11 mouse cellular contexts compared by ENCODE assay signal in the genomic region with DNA sequence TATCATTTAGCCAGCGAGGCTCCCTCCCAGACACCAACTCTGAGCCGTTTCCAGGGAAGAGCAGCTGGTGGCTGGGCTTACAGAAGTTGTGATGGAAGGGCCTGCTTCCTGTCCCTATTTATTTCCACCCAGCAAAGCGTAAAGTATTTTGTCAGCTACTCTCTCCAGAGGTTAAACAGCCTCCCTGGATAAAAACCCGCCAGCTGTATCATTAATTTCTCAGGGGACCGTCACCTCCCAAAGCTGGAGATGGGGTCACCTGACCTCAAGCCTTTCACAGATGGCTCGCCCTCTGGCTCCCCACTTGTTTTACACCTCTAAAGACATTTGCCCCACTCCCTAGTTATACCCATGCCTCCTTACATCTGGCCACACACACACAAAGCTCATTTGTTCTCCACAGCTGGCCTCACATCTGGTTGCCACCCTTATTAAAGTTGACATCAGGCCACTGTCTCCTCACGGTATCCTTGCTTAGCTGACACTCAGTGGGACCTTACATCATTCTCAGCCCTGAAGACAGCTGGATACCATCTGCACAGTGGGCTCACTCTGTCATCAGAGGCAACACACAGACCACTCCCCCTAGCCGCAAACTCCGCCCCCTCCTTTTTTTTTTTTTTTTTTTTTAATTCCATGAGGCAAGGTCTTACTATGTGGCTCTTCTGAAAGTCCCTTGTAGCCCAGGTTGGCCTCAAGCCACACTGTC. TPM values are rescaled to one million over a fixed set of nuclear protein-coding genes. Genes with fewer than 3 reads are reported as not detected.
DNase-seq lines count a peak whose midpoint lies in the region; ATAC-seq and TF ChIP-seq lines count a peak whose summit lies in the region.
"Had no signal": no experiment of that assay in that cellular context is flagged by ENCODE, and none has a peak within 500 bp of the region (broad histone marks: within the 10 kb centered on the region; RNA-seq: fewer than 3 reads in every experiment).

No protein-coding gene starts in this region.

- peak; percentile 81 for DNase-seq in kidney, postnatal 0 days (ENCODE audit: low spot score)
- DNase-seq in kidney, adult 9 months, result no peak
- DNase-seq in R1 (ENCODE audit: low read depth, low spot score), result peak; percentile 25
- no peak for DNase-seq in right cerebral cortex, postnatal 25 days
- no peak for DNase-seq in right cerebral cortex, postnatal 4 days
- DNase-seq: kidney, postnatal 10 days; right cerebral cortex, adult 18-20 months had no signal

- TF ChIP-seq CTCF in kidney, postnatal 0 days (IDR thresholded peaks at IDR 0.05; ENCODE audit: low read depth), result no peak

- H3K9ac ChIP-seq in kidney, postnatal 0 days (ENCODE audit: low read depth, low read length), result no peak overlapping the region
- H3K9ac ChIP-seq in embryonic facial prominence, embryonic 15.5 days, result no peak overlapping the region
- H3K9ac ChIP-seq: embryonic facial prominence, embryonic 12.5 days; midbrain, embryonic 12.5 days had no signal

- H3K36me3 ChIP-seq in kidney, postnatal 0 days (ENCODE audit: insufficient read depth, low read length), result no peaks in the 10 kb centered on the region
- H3K36me3 ChIP-seq in embryonic facial prominence, embryonic 15.5 days, result no peaks in the 10 kb centered on the region
- no peaks in the 10 kb centered on the region for H3K36me3 ChIP-seq in myocyte (ENCODE audit: control insufficient read depth, insufficient read depth)
- H3K36me3 ChIP-seq: embryonic facial prominence, embryonic 12.5 days; midbrain, embryonic 12.5 days had no signal

- H3K27me3 ChIP-seq in kidney, postnatal 0 days (ENCODE audit: insufficient read depth, low read length), result no peaks in the 10 kb centered on the region
- no peaks in the 10 kb centered on the region for H3K27me3 ChIP-seq in embryonic facial prominence, embryonic 15.5 days
- H3K27me3 ChIP-seq in myocyte (ENCODE audit: control insufficient read depth, insufficient read depth, insufficient read length), result peaks cover 4% of the 10 kb centered on the region
- H3K27me3 ChIP-seq: embryonic facial prominence, embryonic 12.5 days had no signal

- H3K9me3 ChIP-seq in kidney, postnatal 0 days (replicated peaks; ENCODE audit: low read length), result no peaks in the 10 kb centered on the region
- H3K9me3 ChIP-seq in embryonic facial prominence, embryonic 15.5 days (replicated peaks), result no peaks in the 10 kb centered on the region
- H3K9me3 ChIP-seq: embryonic facial prominence, embryonic 12.5 days; midbrain, embryonic 12.5 days had no signal

- ATAC-seq in kidney, postnatal 0 days (replicated peaks; ENCODE audit: low FRiP score, low read depth), result peak; percentile 79
- peak; percentile 58 for ATAC-seq in embryonic facial prominence, embryonic 15.5 days (ENCODE audit: insufficient number of reproducible peaks, low FRiP score, low TSS enrichment, low read depth)

- WGBS in kidney, postnatal 0 days, result 33% methylated on average over 9 of the region's 9 CpGs
- 32% methylated on average over 9 of the region's 9 CpGs for WGBS in embryonic facial prominence, embryonic 15.5 days

- TF ChIP-seq POLR2A in myocyte (IDR thresholded peaks at IDR 0.05; ENCODE audit: insufficient read length, low read depth), result no peak

- no peaks in the 10 kb centered on the region for H3K79me2 ChIP-seq in myocyte (ENCODE audit: control insufficient read depth, insufficient read depth)

- H3K4me1 ChIP-seq in kidney, postnatal 0 days (replicated peaks; ENCODE audit: insufficient read depth, low read length), result peaks cover 10% of the 10 kb centered on the region; the same call in 1 of the 2 replicates
- peaks cover 24% of the 10 kb centered on the region; the same call in 1 of the 2 replicates for H3K4me1 ChIP-seq in embryonic facial prominence, embryonic 15.5 days
- H3K4me1 ChIP-seq: embryonic facial prominence, embryonic 12.5 days had no signal

- no peak overlapping the region for H3K4me2 ChIP-seq in kidney, postnatal 0 days (ENCODE audit: low read length)
- H3K4me2 ChIP-seq in embryonic facial prominence, embryonic 15.5 days (replicated peaks), result no peak overlapping the region
- H3K4me2 ChIP-seq in myocyte (ENCODE audit: low read depth), result peak overlapping the region; percentile 21
- H3K4me2 ChIP-seq: embryonic facial prominence, embryonic 12.5 days; midbrain, embryonic 12.5 days had no signal

- H3ac ChIP-seq in myocyte (ENCODE audit: control insufficient read depth, insufficient read length), result no peak overlapping the region

- H3K4me3 ChIP-seq in kidney, postnatal 0 days (replicated peaks; ENCODE audit: low read depth, low read length), result no peak overlapping the region
- H3K4me3 ChIP-seq in embryonic facial prominence, embryonic 15.5 days (replicated peaks), result no peak overlapping the region
- H3K4me3 ChIP-seq in myocyte, result no peak overlapping the region
- H3K4me3 ChIP-seq: embryonic facial prominence, embryonic 12.5 days; midbrain, embryonic 12.5 days had no signal

- H3K27ac ChIP-seq in kidney, postnatal 0 days, result peak overlapping the region; percentile 40
- 0 out of 2 replicates have a peak overlapping the region, but pooled peaks have one; percentile 9 for H3K27ac ChIP-seq in embryonic facial prominence, embryonic 15.5 days (replicated peaks)
- H3K27ac ChIP-seq: embryonic facial prominence, embryonic 12.5 days; midbrain, embryonic 12.5 days had no signal

TF ChIP-seq in myocyte, 11 proteins besides CTCF, POLR2A, EP300 and RAD21:
- TF ChIP-seq USF1 (IDR thresholded peaks at IDR 0.05; ENCODE audit: low read depth) (no peak), CEBPB (IDR thresholded peaks at IDR 0.05; ENCODE audit: insufficient read depth, poor library complexity, severe bottlenecking) (no peak), MYOD1 (IDR thresholded peaks at IDR 0.05; ENCODE audit: control insufficient read depth in 1 of 3, insufficient read length in 2 of 3, low read depth in 2 of 3) (peak in 1 of 3 experiments; percentile 56), TCF3 (IDR thresholded peaks at IDR 0.05; ENCODE audit: insufficient read length, low read depth) (no peak), MYOG (IDR thresholded peaks at IDR 0.05; ENCODE audit: control insufficient read depth in 1 of 3, insufficient read depth in 1 of 3, insufficient read length in 2 of 3, low read depth in 2 of 3) (peak in 1 of 3 experiments; percentile 35)
TF ChIP-seq in myocyte: peak in this region for 2.

RNA-seq across cellular contexts. Expression of a gene that starts 4.8 kb away (rescaled TPM):
- 3.2 and 3.5 TPM in 2 replicates for polyA plus RNA-seq in kidney, postnatal 0 days (2015; fragmentation: Nextera tagmentation; extraction: Ambion mirVana)
- polyA plus RNA-seq in embryonic facial prominence, embryonic 15.5 days (2015; fragmentation: Nextera tagmentation; extraction: Ambion mirVana), result 4.0 and 5.8 TPM in 2 replicates
- 0.02 TPM for polyA plus RNA-seq in myocyte (2012; fragmentation: generic; extraction: Trizol)

RNA-seq across cellular contexts. Expression of a gene that starts 22.7 kb away (rescaled TPM):
- 4.0 and 5.6 TPM in 2 replicates for polyA plus RNA-seq in kidney, postnatal 0 days (2015; fragmentation: Nextera tagmentation; extraction: Ambion mirVana)
- polyA plus RNA-seq in embryonic facial prominence, embryonic 15.5 days (2015; fragmentation: Nextera tagmentation; extraction: Ambion mirVana), result 4.3 and 5.4 TPM in 2 replicates
- 3.7 TPM for polyA plus RNA-seq in myocyte (2012; fragmentation: generic; extraction: Trizol)

RNA-seq across cellular contexts. Expression of a gene that starts 26.6 kb away (rescaled TPM):
- polyA plus RNA-seq in kidney, postnatal 0 days (2015; fragmentation: Nextera tagmentation; extraction: Ambion mirVana), result 34.7 and 37.5 TPM in 2 replicates
- polyA plus RNA-seq in embryonic facial prominence, embryonic 15.5 days (2015; fragmentation: Nextera tagmentation; extraction: Ambion mirVana), result 11.7 and 11.8 TPM in 2 replicates
- polyA plus RNA-seq in myocyte (2012; fragmentation: generic; extraction: Trizol), result 0.05 TPM

RNA-seq across cellular contexts. Expression of a gene that starts 38.5 kb away (rescaled TPM):
- 0.41 and 0.50 TPM in 2 replicates for polyA plus RNA-seq in kidney, postnatal 0 days (2015; fragmentation: Nextera tagmentation; extraction: Ambion mirVana)
- polyA plus RNA-seq in embryonic facial prominence, embryonic 15.5 days (2015; fragmentation: Nextera tagmentation; extraction: Ambion mirVana), result 7.5 and 12.0 TPM in 2 replicates
- polyA plus RNA-seq in myocyte (2012; fragmentation: generic; extraction: Trizol), result 0.10 TPM

RNA-seq across cellular contexts. Expression of a gene that starts 40.3 kb away (rescaled TPM):
- polyA plus RNA-seq in kidney, postnatal 0 days (2015; fragmentation: Nextera tagmentation; extraction: Ambion mirVana), result 0.40 TPM in 1 of 2 replicates, not detected in the other
- polyA plus RNA-seq in embryonic facial prominence, embryonic 15.5 days (2015; fragmentation: Nextera tagmentation; extraction: Ambion mirVana), result 0.16 and 1.2 TPM in 2 replicates
- not detected for polyA plus RNA-seq in myocyte (2012; fragmentation: generic; extraction: Trizol)

Comparison
In these comparisons a context has a peak if more than half of its experiments do, and no peak if none do; other contexts are left out.
1. DNase-seq: peak in kidney, postnatal 0 days (single experiment) and R1 (single experiment); none in kidney, adult 9 months (single experiment), right cerebral cortex, postnatal 25 days (single experiment) and right cerebral cortex, postnatal 4 days (single experiment).
2. RNA of a gene that starts 26.6 kb away (polyA plus RNA-seq): 34.7 to 37.5 TPM in kidney, postnatal 0 days and 11.7 to 11.8 TPM in embryonic facial prominence, embryonic 15.5 days; 0.05 TPM in myocyte (single experiment); every median in the first group is over 10 times any median in the second.